Mouse (Mus musculus) MEL (cell line): ENCODE results near the gene Sat2.
A peak's percentile ranks its signal among the peaks of the same experiment; 100 is the strongest.

Experiments used
- CTCF ChIP-seq, 3 experiments: IDR thresholded peaks in 2 of 3; conservative IDR thresholded peaks in 1 of 3; 2 replicates each; pipeline ENCODE4 v1.5.1; 2011 to 2012; ENCODE audit warnings: low read length in 3 of 3, low read depth in 2 of 3, mild to moderate bottlenecking in 2 of 3, improper control_type of control experiment in 1 of 3, inconsistent platforms in 1 of 3, mixed read lengths in 1 of 3, moderate library complexity in 1 of 3; ENCODE audit not compliant: control insufficient read depth in 1 of 3, insufficient read depth in 1 of 3, poor library complexity in 1 of 3, severe bottlenecking in 1 of 3
- POLR2AphosphoS2 ChIP-seq: IDR thresholded peaks from 2 replicates; pipeline ENCODE4 v1.6.1; 2011; ENCODE audit warnings: low read length, improper control_type of control experiment

DNA sequence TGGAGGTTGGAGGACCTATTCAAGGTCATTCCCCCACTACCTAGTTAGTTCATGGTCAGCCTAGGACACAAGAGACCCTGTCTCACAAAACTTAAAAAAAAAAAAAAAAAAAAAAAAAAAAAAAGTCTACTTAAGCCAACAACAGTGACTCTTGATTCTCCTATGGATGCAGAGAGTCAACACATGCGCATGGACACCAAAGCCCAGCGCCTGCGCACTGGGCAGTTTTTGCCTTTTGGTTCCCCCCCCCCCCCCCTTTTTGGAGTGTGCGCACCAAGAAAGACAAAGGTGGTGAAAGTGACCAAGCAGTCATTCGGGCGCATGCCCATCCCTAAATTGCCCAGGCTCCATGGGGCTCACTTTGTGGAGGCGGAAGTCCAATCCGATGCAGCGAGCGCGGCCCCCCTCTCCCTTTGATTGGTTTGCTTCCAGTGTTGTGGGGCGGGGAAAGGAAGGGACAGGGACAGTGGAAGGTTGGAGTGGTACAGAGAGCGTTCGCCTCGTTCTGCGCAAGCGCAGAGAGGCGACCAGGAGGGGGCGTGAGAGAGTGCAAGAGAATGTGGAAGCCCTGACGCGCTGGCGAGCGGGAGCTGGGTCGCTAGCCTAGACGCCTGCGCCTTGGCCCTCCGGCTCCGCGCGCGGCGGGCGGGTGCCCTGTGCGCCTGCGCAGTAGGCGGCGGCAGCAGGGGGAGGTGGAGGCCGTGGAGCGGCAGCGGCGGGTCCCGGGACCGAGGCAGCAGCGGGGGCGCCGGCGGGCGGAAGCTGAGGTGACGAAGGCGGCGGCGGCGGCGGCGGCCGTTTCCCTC is 10.7 kb downstream of the Sat2 start, which contains the start of gene Fxr2:
- TF ChIP-seq POLR2AphosphoS2 (peak; percentile 50; the same call in 1 of the 2 replicates), CTCF (IDR thresholded peaks at IDR 0.05 in 2 of 3, conservative IDR thresholded peaks at IDR 0.05 in 1 of 3; ENCODE audit: control insufficient read depth in 1 of 3, insufficient read depth in 1 of 3, low read depth in 2 of 3, low read length in 3 of 3, poor library complexity in 1 of 3, severe bottlenecking in 1 of 3) (peak; percentile 49 to 88 (median 85))
